Mouse (Mus musculus) skeletal muscle tissue, adult 2 months (tissue): ENCODE results near the gene Gm3633.
"Not testable (repeated sequence)": the region's sequence is repeated elsewhere in the genome, so short reads cannot be mapped to it uniquely, and the experiment has no call there.

Source experiments
- DNase-seq: peaks from one replicate; pipeline ENCODE4 v3.0.0-alpha.2; 2012; ENCODE audit warnings: low read depth, low spot score

Gene Gm3633

GRCm38 (mm10) chr14:42641817-42642216 is at the start of gene Gm3633:
TSS of gene Gm3633 (minus strand) at chr14:42641917.
- DNase-seq: not testable (repeated sequence)

DNA sequence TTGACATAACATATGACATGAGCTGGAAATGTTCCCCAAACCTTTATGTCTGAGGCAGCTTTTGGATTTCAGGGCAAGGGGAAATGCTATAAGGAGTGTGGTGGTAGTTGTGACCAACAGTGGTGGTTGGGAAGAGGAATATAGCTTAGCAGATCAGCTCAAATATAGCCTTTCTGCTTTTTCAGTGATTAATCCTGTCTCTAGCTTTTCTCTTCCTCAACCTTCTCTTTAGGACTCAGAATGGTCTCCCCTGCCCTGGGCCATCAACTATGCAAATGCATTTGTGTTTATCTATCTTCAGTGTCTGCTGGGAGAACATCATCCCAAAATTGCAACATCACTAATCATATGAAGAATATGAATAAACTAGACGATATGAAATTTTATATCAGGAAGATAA is 13.9 kb upstream of the Gm3633 start, which contains the start of gene Gm10378:
TSS of gene Gm10378 (plus strand) at position 301 of the 400 bp plus-strand sequence.
- not testable (repeated sequence) for DNase-seq

- not testable (repeated sequence) for DNase-seq
Observed at GRCm38 (mm10) chr14:42599782-42600181, 41.9 kb downstream of the Gm3633 start, which contains the start of gene Gm17124. TSS of gene Gm17124 (minus strand) at chr14:42599882.
